Mouse (Mus musculus) left cerebral cortex, adult 18-20 months (tissue): ENCODE results near the gene Rnd2. TPM values are rescaled to one million over a fixed set of nuclear protein-coding genes. Genes with fewer than 3 reads are reported as not detected.
"Not testable (repeated sequence)": the region's sequence is repeated elsewhere in the genome, so short reads cannot be mapped to it uniquely, and the experiment has no call there.

Source experiments
- DNase-seq, 2 experiments: peaks; one replicate each; pipeline ENCODE4 v3.0.0; 2021 to 2022; ENCODE audit warnings: low spot score in 2 of 2, mixed read lengths in 1 of 2
- total RNA-seq, 2 experiments: library from RNA; stranded (reverse); gene quantifications; 2 replicates each; pipeline ENCODE4 v1.2.3; 2021

Gene Rnd2
- total RNA-seq, 2 experiments from 2014 or later, result 158 to 161 TPM

DNA sequence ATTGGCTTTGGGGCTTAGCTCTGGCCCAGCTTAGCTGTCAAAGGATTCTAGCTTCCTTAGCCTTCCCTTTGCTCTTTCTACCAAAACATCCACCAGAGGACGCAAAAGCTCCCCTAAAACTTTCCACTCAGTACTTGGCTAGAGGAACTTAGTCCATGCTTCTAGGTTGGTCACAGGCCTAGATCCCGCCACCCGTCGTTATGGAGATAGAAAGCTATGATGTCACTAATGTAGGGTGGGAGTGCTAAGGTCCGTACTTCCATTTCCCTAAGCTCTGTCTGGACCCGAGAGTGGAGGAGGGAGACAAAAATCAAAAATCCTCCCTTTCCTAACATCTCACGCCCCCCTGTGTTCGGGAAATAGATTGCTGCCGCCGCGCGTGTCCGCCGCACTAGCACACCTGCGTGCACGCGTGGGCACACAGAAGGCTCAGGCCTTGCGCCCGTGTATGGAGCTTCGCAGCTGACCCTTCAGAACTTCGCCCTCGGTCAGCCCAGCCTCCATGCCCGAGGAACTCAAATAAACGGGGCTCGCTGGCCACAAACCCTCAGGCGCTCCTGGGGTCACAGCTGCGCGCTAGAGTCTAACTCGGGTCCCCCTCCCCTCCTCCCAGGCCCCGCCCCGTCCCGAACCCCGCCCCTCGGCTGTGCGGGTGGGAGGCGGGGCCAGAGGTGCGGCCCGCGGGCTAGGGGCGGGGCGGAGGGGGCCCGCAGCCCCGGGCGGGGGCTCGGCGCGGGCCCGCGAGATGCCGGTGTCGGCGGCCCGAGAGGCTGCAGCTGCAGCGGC lies 2.9 kb downstream of the Rnd2 start:
- peak; percentile 52 to 61 for DNase-seq

DNA sequence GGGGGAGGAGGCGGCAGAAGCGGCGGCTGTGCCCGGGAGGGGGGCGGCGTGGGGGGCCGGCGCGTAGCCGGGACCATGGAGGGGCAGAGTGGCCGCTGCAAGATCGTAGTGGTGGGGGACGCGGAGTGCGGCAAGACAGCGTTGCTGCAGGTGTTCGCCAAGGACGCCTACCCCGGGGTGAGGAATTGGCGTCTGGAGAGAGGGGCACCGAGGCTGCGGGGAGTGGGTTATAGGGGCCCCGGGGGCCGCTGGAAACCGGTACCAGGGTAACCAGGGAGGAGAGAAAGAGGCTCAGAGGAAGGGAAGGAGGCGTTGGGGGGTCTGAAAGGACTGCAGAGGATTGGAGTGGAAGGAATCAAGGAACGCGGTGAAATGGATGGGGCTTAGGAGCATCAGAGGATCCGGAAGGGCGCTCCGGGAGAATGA lies 3.5 kb downstream of the Rnd2 start:
- DNase-seq, result no peak

DNA sequence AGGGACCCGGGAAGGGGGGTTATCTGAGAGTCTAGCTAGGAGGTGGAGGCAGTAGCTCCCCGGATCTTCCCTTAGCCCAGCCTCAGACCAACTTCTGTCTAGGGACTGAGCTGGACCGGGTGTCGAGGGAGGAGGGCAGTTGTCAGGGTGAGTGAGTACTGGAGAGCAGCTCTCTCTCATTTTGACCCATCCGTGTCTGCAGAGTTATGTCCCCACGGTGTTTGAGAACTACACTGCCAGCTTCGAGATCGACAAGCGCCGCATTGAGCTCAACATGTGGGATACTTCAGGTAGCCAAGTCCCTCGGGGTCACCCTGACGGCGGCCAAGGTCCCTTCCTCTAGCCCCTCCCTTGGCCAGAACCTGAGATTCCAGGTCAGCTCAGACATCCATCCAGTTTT lies 3.9 kb downstream of the Rnd2 start:
- DNase-seq, result no peak

DNA sequence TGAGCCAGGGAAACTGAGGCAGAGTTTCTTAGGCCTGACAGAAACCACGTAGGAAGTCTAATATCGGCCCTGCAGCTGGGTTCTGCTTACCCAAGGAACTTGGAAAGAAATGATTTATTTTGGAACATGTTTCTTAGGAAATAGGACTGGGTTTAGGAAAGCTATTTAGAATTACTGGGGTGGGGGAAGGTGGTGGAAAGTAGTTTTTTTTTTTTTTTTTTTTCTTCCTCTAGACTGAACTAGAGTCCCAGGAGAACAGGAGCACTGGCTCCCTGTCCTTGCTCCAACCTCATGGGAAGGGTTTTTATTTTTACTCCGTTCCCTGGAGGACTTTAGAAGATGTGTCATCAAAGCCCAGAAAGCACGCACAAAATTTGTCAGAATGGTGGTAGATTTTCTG lies 4.4 kb downstream of the Rnd2 start:
- no peak for DNase-seq

DNA sequence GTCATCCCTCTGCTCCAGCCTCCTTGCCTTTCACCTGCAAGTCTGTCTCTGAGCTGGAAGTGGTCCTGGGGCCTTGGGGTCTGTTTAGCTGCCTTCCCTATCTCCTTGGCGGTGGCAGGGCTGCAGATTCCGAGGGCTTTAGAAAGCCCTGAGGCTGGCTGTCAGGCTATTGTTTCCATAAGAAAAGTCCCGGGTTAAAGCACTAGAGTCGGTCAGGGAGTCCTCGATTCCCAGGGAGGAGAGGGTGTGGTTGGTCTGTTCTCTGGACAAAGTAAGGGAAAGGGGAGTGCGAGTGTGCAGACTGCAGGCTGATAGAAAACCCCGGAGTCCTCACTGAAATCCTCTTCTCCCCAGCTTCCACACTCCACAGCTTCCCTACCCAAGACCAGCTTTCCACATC lies 5.4 kb downstream of the Rnd2 start:
- no peak for DNase-seq

DNA sequence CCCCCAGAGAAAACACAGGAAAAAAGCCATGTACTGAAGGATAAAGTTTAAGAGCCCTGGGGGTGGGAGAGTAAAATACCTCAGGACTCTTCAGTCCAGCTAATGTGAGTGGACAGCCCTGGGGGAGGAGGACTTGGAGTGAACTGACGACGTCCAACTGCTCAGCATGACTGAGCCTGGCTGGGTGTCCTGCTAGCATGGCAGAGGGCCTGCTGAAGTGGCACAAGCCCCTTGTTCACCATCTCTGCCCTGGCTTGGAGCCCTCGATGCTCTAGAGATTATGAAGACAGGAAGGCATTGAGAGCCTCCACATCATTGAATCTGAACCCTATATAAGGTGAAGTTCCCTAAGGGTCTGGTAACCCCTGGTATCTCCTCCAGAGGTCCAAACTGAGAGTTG lies 7.1 kb downstream of the Rnd2 start:
- DNase-seq, result no peak

DNA sequence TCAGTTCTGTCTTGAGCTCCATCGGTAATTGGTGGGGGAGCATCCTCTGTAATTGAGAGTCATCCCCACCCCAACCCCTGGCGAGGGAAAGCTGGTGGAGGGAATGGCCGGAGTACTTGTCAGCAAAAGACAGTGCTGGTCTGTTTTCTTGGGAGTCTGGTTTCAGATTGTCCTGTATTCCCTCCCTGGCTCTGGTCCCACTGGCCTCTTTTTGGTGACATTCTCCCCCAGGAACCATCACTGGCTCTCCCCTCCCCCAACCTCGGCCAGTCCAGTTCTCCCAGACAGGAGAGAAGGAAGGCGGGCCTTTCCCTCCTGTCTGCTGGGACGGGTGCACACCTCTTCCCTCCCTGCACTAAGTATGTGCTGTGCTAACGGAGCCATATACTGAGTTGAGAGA lies 7.5 kb downstream of the Rnd2 start:
- DNase-seq, result no peak

DNA sequence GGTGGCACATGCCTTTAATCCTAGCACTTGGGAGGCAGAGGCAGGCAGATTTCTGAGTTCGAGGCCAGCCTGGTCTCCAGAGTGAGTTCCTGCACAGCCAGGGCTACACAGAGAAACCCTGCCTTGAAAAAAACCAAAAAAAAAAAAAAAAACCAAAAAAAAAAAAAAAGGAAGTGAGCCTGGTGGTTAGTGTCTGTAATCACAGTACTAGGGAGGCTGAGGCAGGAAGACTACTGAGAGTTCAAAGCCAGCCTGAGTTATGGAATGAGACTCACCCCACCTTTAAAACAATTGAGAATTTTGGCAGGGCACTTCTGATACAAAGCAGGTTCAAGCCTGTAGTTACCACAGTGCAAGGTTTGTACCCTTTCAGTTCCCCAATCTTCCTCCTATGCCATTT lies 8.9 kb downstream of the Rnd2 start:
- DNase-seq, result not testable (repeated sequence)

DNA sequence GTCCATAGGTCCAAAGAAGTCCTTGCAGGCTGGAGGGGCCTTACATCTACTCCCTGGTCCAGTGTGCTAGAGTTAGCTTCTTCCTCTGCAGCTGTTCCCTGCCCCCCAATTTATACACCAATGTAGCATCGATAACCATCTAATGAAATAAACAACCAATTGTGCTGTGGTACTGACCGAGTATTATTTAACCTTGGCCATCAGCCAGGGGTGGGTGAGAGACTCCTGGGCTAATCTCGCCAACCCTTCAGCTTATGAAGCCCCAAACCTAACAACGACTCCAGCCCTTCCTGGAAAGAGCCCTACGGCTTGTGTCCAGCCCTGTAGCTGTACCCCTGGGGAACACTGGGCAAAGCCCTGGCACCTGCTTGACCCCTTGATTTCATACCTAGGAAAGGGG lies 9.5 kb downstream of the Rnd2 start:
- no peak for DNase-seq

DNA sequence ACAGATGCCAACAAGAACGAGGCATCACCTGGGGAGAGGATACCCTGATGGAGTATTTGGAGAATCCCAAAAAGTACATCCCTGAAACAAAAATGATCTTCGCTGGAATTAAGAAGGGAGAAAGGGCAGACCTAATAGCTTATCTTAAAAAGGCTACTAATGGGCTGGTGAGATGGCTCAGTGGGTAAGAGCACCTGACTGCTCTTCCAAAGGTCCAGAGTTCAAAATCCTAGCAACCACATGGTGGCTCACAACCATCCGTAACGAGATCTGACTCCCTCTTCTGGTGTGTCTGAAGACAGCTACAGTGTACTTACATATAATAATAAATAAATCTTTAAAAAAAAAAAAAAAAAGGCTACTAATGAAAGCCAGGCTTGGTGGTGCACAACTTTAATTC lies 11.6 kb downstream of the Rnd2 start:
- not testable (repeated sequence) for DNase-seq

DNA sequence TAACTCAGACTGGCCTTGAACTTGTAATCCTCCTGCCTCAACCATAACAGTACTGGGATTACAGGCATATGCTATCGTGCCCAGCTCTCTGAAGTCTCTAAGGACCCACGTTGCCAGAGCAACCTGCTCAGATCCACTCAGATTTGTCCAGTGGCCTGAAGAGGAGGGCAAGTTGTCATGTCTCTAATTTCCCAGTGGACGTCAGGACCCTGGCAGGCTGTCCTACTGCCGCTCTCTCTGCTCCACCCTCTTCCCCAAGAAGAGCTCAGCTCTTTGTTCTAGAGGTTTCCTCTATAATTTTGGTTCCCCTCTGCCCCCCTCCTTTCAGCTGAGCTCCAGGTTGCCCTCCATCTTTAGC lies 12.4 kb downstream of the Rnd2 start:
- no peak for DNase-seq

DNA sequence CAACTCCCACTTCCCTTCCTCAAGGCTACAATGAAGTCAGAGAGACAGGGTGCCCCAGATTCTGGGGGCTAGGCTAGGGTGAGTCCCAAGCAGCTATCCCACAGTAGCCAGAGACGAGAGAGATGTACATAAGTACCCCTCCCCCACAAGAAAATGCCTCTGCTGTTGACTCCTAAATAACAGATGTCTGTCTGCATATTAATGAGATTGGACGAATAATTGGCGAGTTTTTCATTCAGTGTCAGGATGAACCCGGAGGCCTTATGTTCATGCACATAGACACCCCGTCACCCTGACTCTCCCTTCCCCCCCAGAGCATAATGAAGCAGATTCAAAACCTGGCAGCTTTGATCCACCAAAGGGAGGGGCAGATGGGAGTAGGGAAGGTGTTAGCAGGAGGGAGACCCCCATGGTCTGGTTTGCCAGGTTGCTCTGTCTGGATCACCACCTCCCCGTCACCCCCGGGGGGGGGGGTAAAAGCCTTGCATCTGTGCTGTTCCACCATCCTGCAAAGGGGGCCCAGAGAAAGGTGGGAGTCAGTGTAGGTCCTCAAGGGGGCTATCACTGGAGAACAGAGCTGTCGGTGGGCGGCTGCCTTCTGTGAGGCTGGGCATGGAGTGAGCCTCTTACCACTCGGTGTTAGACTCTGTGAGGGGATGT lies 12.9 kb downstream of the Rnd2 start:
- DNase-seq, result no peak

DNA sequence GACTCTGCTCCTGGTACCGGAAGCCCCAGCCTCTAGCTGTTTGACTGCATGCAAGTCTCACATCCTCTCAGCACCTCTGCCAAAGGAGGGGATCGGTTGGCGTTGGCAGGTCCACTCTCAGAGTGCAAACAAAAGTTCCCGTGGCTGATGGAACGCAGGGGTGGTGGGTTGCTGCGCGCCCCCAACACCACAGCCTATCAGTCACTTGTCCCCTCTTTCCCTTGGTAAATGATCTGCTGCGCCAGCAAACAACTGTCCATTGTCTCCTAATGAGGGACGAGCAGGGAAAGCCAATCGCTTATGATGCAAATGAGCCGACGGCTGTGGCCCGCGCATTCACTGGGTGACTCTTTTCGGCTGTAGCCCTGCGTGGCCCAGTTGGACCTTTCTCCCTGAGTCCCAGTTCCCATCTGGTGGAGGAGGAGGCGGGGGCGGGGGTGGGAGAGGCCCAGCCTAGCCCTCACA lies 14.4 kb downstream of the Rnd2 start:
- DNase-seq, result no peak

DNA sequence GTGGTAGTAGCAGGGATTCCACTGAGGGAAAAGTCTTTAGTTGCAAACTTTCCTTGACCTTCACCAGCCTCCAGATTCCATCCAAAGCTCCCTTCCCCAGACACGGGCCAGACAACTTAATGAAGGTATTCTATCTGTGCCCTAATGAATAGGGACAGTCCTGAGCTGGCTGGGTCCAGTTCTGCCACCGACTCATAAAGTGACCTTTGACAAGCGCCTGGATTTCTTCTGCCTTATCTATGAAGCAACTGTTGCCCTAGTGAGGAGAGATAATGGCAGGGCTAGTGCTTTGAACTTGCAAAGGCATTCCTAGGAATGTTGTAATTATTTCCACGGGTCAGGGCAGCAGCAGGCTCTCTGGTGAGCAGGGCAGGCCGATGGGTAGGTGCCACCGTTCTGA lies 16.1 kb downstream of the Rnd2 start:
- DNase-seq, result no peak

DNA sequence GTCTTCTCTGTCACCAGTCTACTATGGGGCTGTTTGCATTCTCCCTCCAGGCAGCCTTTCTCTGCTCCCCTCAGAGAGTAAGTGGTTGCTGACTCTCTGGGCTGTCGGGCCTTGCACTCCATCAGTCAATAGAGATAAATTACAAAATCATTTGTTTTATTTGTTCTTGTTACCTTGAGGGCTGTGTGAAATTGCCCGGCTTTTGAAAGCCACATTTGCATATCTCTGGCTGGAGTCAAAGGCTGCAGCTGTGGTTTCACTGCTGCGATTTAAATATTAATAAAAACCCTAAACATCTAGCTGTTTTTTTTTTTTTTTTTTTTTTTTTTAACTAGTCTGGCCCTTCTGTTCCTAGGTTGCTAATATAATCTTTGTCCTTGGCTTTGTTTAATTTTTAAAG lies 19.0 kb downstream of the Rnd2 start:
- no peak for DNase-seq

DNA sequence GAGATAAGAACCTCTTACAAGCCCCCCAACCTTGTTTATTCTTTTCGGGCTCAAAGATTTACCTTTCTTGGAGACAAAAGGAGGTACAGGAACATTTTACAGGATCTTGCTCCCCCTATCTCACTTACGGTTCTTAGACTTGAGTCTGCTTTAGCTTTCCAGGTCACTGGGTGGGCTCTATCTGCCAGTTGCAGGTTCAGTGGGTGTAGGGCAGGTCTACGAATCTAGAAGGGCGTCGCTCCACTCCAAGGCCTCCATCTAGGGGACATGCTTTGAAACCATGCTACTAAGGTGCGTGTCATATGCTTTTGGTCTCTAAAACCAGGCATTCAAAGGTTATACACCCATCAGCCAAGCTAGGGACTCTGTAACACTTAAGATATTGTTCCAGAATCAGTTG lies 19.4 kb downstream of the Rnd2 start:
- no peak for DNase-seq

DNA sequence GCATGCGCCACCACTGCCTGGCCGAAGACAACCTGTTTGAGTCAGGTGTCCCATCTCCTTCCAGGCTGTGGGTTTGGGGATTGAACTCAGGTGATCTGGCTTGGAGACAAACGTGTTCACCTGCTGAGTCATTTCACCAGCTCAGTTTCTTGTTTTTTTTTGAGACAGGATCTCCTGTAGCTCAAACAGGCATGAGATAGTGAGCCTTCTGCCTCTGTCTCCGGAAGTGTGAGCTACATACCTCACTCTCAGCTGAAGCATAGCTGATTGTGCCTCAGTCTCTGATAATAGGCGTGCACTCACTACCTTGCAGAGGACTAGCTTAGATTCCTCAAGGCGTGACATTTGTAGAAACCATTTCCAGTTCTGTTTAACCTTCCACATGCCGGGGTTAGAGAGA lies 20.0 kb downstream of the Rnd2 start:
- no peak for DNase-seq

DNA sequence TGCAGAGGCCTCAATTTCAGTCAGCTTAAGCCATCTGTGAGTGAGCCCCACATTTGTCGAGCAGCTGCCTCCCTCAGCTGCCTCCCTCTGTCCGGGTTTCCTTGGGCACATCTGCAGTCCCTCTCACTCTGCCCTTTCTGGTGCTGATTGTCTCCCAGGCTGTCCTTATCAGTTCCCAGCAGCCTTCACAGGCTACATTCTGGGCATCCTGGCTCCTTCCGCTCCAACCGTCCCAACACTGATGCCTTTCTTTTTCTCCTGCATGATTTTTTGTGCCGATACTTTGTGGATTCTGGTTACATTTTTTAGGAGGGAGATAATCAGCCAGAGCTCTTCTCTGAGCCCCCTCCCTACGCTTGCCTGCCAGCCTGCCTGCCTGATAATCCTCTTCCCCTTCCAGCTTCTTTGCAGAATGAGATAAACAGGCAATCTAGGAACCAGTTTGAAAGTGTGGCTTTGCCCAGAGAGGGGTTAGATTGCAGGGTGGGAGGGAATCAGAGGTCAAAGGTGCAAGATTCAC lies 20.8 kb downstream of the Rnd2 start:
- DNase-seq, result no peak

DNA sequence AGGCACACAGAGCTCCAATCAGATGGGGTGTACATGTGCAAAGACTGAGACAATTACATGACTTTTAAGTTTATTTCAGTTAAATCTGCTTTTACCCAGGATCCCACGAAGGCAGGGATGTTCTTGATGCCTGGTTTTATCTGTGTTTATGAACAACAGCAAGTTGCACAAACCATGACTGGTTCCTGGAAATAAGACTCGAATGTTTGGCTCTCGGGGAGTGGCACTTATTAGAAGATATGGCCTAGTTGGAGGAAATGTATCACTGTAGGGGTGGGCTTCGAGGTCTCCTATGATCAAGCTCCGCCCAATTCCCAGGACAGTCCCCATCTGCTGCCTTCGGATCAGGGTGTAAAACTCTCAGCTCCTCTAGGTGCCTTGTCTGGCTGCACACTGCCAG lies 21.3 kb downstream of the Rnd2 start:
- DNase-seq, result no peak

DNA sequence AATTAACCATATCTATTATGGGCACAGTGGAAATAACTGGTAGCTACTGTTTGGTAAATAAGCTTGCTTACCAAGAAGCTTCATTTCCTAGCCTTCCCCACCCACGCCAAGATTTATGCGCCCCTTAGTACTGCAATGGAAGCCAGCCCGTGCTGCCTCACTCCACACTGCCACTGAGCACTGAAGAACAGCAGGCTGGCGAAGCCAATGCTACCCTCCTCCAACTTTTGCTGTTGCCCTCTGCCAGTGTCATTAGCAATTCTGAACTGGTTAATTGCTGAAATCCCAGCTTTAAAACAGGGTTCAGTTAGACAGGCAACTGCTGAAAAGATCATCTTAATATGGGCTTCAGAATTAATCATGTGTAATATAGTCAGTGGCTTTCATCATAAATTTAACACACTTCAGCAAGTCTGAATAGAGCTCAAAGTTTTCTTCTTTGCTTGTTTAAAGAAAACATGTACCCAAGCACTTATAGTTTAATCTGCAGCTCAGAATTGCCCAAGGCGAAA lies 41.5 kb downstream of the Rnd2 start:
- no peak for DNase-seq

DNA sequence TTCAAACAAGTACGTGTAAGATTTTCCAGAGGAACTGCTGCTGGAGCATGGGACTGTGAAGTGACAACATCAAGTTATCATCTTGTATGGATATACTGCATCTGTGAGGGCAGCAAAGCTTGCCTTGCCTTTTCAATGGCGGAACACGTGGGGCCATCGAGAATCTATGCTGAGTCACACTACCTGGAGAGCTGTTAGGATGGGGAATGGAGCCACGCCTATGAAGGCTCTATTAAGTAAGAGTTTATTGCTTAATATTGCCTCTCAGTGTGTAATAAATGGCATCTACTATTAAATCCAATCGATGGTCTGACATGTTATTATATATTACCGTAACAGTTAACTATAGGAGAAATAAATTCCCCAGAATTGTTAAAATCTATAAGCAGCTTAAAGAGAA lies 42.3 kb downstream of the Rnd2 start:
- DNase-seq, result no peak

DNA sequence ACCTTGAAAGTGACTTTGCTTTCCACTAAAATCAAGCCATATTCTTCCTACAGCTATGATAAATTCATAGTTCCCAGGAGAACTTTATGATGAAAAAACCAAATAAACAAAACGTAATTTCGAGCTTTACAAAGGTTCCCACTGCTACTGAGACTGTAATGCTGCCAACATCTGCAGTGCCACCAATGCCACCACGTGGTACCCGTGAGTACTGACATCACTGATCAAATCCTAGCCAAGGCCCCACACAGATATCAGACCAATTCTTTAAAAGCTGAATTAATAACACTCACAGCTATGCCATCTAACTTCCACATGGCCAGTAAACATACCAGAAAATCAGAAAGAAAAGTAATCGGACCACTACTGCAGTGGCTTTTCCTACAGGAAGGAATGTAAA lies 54.1 kb downstream of the Rnd2 start:
- DNase-seq, result peak in 1 of 2 experiments; percentile 5

DNA sequence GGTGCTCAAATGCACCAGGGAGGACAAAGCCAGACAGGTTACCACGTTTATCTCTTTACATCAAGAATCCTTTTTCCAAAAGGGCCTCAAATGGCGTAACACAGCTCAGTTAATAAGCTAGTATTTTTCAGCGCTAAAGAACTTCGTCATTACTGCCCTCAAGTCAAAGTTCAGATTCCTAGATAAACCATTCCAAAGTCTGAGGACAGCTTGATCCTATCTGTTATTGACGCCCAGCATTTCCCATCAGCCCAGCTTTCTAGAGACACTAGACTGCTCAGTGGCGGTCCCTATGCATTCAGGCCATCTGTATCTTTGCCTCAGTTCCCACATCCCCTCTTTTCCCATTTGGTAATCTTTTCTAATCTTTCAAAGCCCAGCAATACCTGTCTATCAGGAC lies 54.6 kb downstream of the Rnd2 start:
- DNase-seq, result no peak
